Mouse (Mus musculus): ENCODE measurements at regions not wholly inside any gene's neighbourhood (a gene's known extent, or its start where the extent isn't known, plus 50 kb on each side); places are given as distances from the start of the nearest gene placed in this dataset.

DNA sequence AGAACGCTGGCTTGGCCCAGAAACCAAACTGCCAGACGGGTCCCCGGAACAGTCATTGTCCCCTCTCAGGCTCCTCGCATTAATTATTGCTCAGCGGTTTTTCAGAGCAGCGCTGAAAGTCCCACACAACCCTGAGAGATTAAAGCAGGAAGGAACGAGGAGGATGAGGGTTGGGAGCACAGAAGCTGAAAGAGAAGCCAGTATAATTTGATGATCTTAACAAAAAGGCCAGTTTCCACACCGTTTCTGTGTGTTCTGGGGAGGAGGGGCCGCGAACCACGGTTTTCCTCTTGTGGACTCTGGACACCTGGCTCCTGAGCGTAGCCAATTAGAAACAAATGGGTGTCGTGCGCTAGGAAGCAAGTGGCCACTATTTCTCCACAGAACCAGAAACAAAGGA, 60.3 kb upstream of the Zfp644 start:
- peaks cover 15% of the 10 kb centered on the region; the same call in 1 of the 2 replicates for H3K4me1 ChIP-seq
- no peaks in the 10 kb centered on the region for H3K9me3 ChIP-seq
- H3K36me3 ChIP-seq = no peaks in the 10 kb centered on the region
- WGBS = 5% methylated on average over 14 of the region's 14 CpGs
- peaks cover 18% of the 10 kb centered on the region for H3K27me3 ChIP-seq
- H3K4me2 ChIP-seq = peak overlapping the region; percentile 43
- no peak overlapping the region for H3K9ac ChIP-seq
- ATAC-seq (ENCODE audit: borderline replicate concordance, extremely low read depth, low FRiP score, low TSS enrichment) = no peak
- no peak overlapping the region for H3K27ac ChIP-seq
- H3K4me3 ChIP-seq = 0 out of 2 replicates have a peak overlapping the region, but pooled peaks have one; percentile 3

DNA sequence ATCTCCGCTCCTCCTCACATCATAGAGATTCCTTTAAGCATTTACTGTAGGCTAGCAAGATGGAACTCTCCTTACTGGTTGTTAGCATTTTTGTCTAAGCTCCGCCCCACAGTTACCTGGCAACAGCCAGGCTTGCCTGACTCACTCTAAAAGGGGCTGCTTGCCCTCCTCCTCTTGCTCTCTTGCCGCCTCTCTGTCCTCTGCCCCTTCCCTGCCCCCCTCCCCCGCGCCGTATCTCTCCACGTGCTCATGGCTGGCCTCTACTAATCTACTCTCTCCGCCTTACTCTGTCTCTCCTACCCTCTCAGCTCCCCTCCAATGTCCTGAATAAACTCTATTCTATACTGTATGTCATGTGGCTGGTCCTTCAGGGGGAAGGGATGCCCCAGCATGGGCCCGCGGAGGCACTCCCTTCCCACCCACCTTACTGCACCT, 59.9 kb upstream of the Zfp644 start:
- Histone ChIP-seq H3K4me1 (peaks cover 15% of the 10 kb centered on the region; the same call in 1 of the 2 replicates), H3K9me3 (no peaks in the 10 kb centered on the region), H3K4me2 (peak overlapping the region; percentile 43), H3K27me3 (peaks cover 18% of the 10 kb centered on the region), H3K27ac (no peak overlapping the region), H3K9ac (no peak overlapping the region), H3K4me3 (0 out of 2 replicates have a peak overlapping the region, but pooled peaks have one; percentile 3), H3K36me3 (no peaks in the 10 kb centered on the region)
- peak; percentile 69; the same call in 1 of the 2 replicates for ATAC-seq (ENCODE audit: borderline replicate concordance, extremely low read depth, low FRiP score, low TSS enrichment)
- WGBS = 4% methylated on average over 10 of the region's 10 CpGs

DNA sequence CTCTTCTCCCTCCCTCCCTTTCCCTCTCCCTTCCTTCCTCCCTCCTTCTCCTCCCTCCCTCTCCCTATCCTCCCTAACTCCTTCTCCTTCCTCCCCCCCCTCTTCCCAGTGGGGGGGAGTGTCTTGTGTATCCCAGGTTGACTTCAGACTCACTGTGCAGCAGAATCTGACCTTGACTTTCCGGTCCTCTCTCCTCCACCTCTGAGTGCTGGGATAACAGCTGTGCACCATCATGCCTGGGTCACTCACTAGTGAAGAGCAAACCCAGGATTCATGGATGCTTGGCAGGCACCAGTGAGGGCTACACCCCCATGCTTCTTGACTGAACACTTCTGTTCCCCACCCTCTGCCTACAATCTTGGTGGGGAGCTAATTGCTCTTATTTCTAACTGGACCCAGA, 56.2 kb upstream of the Zfp644 start:
- peaks cover 15% of the 10 kb centered on the region for H3K27me3 ChIP-seq
- H3K36me3 ChIP-seq = no peaks in the 10 kb centered on the region
- H3K4me3 ChIP-seq = no peak overlapping the region
- H3K4me2 ChIP-seq = no peak overlapping the region
- no peaks in the 10 kb centered on the region for H3K9me3 ChIP-seq
- ATAC-seq (ENCODE audit: borderline replicate concordance, extremely low read depth, low FRiP score, low TSS enrichment) = no peak
- peaks cover 15% of the 10 kb centered on the region; the same call in 1 of the 2 replicates for H3K4me1 ChIP-seq
- no peak overlapping the region for H3K9ac ChIP-seq
- WGBS = 42% methylated on average over 1 of the region's 1 CpGs
- no peak overlapping the region for H3K27ac ChIP-seq

DNA sequence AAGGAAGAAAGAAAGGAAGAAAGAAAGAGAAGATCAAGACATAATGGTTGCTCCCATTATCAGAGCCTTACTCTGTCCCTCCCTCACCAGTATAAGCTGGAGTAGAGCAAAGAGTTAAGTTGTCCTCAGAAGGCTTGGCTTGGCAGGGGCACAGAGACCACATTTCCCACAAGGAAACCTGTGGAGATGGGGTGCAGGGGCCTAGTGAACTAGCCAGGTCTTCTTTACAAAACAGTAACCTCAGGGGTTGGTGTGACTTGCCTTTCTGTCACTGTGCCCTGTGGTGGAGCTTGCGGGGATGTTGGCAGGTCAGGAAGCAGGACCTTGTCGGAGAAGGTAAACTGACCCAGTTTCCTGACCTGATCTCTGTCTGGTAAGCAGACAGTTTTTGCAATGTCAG, 53.1 kb upstream of the Zfp644 start:
- no peaks in the 10 kb centered on the region for H3K4me1 ChIP-seq
- H3K4me2 ChIP-seq = no peak overlapping the region
- no peak overlapping the region for H3K9ac ChIP-seq
- WGBS = 83% methylated on average over 2 of the region's 2 CpGs
- no peak overlapping the region for H3K27ac ChIP-seq
- H3K4me3 ChIP-seq = no peak overlapping the region
- H3K36me3 ChIP-seq = no peaks in the 10 kb centered on the region
- H3K27me3 ChIP-seq = no peaks in the 10 kb centered on the region
- no peaks in the 10 kb centered on the region for H3K9me3 ChIP-seq
- ATAC-seq (ENCODE audit: borderline replicate concordance, extremely low read depth, low FRiP score, low TSS enrichment) = no peak

DNA sequence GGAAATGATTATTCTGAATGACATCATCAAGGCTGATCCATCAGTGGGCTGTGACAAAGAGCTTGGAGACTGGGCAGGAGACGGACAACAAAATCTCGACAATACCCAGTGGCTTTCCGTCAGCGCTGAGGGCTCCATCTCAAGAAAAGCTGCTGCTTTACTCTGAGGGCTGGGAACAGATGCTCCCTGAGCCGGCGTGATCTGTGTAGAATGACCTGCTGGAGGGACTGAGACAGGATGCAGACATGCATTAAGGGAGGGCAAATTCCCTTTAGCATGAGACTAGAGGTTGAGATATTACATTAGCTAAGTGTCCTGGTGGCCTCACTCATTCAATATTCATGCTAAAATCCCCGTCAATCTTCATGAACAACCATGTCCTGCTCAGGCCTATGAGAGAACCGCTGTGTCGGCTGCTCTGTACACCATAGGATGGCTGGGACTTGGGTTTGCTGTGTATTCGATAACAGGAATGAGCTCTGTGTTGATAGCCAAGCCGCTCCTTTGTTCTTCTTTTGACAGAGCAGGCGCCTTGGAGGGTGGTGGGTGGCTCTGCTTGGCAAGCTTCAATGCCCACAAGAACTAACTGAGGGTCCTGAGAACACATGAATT, 51.5 kb upstream of the Zfp644 start:
- no peak overlapping the region for H3K9ac ChIP-seq
- WGBS = 63% methylated on average over 12 of the region's 12 CpGs

More for the DNA sequence above, 51.5 kb upstream of the Zfp644 start:
- Histone ChIP-seq H3K27ac (no peak overlapping the region), H3K36me3 (no peaks in the 10 kb centered on the region), H3K4me1 (no peaks in the 10 kb centered on the region), H3K4me3 (no peak overlapping the region), H3K4me2 (no peak overlapping the region), H3K27me3 (no peaks in the 10 kb centered on the region), H3K9me3 (no peaks in the 10 kb centered on the region)
- no peak for ATAC-seq (ENCODE audit: borderline replicate concordance, extremely low read depth, low FRiP score, low TSS enrichment)
